Mouse (Mus musculus) olfactory bulb, adult 2 months (tissue): ENCODE results near the gene Actr6.

Source experiments
- CTCF ChIP-seq: fragments of 200-500 bp; IDR thresholded peaks from 2 replicates; pipeline ENCODE4 v1.5.1; 2012; ENCODE audit warnings: low read depth, mild to moderate bottlenecking, low read length, moderate library complexity; ENCODE audit not compliant: insufficient read depth
- POLR2A ChIP-seq: fragments of 200-500 bp; IDR thresholded peaks from 2 replicates; pipeline ENCODE4 v1.6.1; 2012; ENCODE audit warnings: mild to moderate bottlenecking, low read depth, low read length, moderate library complexity; ENCODE audit not compliant: insufficient read depth

DNA sequence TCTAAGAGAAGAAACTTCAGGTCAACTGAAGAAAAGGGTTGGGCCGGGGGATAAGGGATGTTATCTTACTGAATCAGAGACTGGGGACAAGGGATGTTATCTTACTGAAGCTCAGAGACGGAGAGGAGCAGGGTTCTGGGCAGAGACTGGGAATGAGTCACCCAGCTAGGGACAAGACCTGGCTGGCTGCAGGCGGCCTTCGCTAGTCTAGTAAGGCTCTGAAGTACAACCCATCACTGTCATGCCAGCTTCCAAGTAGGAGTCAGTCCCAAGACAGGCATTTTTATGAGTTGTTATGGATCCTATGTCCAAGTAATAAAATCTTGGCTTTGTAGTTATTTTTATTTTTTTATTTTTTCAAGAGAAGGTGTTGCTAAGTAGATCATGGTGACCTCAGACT, 11.2 kb upstream of the Actr6 start:
- TF ChIP-seq POLR2A, result no peak
- TF ChIP-seq CTCF, result no peak
